Mouse (Mus musculus) spleen, adult 2 months (tissue): Measurements from ENCODE around the gene Ephb1.

Experiments
- CTCF ChIP-seq: fragments of 200-500 bp; IDR thresholded peaks from 2 replicates; pipeline ENCODE4 v1.5.1; 2011; ENCODE audit warnings: mild to moderate bottlenecking, inconsistent platforms; ENCODE audit not compliant: insufficient read depth, insufficient read length, insufficient replicate concordance; ENCODE audit errors: extremely low read depth
- POLR2A ChIP-seq: fragments of 200-500 bp; IDR thresholded peaks from 2 replicates; pipeline ENCODE4 v1.6.1; 2011; ENCODE audit warnings: low read depth, low read length, inconsistent platforms

DNA sequence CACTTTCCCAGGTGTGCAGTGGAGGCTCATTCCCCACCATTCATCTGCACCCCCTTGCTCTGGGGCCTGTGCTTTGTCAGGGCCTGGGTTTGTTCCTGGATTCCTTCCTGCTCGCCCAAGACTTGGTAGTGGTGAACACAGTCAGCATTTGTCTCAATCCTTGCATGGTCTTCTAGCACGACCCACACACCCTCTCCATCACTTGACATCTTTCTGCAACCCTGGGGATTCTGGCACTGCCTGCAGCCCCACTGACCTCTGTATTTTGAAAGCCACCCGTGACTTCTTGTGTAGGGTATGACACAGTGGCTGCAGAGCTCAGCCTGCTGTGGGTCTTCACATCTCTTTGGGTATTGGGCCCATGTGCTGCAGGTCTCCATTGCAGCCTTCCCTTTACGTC lies 435.7 kb downstream of the Ephb1 start:
- TF ChIP-seq CTCF: no peak
- TF ChIP-seq POLR2A: no peak
